Mouse (Mus musculus) liver, embryonic 11.5 days (tissue): ENCODE data around the gene Phf19. TPM values are rescaled to one million over a fixed set of nuclear protein-coding genes. Genes with fewer than 3 reads are reported as not detected.

ENCODE experiments used
- ATAC-seq: fragments of 200-750 bp; cut with Nextera tagmentation; replicated peaks from 2 replicates; pipeline ENCODE4 v1.8.0; 2017; ENCODE audit warnings: moderate number of reproducible peaks, mild to moderate bottlenecking, moderate TSS enrichment, moderate library complexity; ENCODE audit not compliant: low FRiP score
- DNase-seq: peaks from one replicate; pipeline ENCODE4 v3.0.0-alpha.2; 2017; ENCODE audit warnings: low spot score
- H3K27ac ChIP-seq: fragments of 300-500 bp; sonication (generic); 2 replicates; pipeline ENCODE4 v1.5.1; 2014; ENCODE audit warnings: mild to moderate bottlenecking, low read depth, low read length, control low read depth
- H3K27me3 ChIP-seq: fragments of 300-500 bp; sonication (generic); replicated peaks from 2 replicates; pipeline ENCODE4 v1.6.1; 2014; ENCODE audit warnings: low read length, mixed read lengths; ENCODE audit not compliant: control insufficient read depth, insufficient read depth
- H3K36me3 ChIP-seq: fragments of 300-500 bp; sonication (generic); 2 replicates; pipeline ENCODE4 v1.6.1; 2014; ENCODE audit warnings: mild to moderate bottlenecking, low read length, moderate library complexity, mixed read lengths; ENCODE audit not compliant: control insufficient read depth, insufficient read depth
- H3K4me1 ChIP-seq: fragments of 300-500 bp; sonication (generic); replicated peaks from 2 replicates; pipeline ENCODE4 v1.6.1; 2014; ENCODE audit warnings: low read length, mixed read lengths; ENCODE audit not compliant: control insufficient read depth, insufficient read depth
- H3K4me2 ChIP-seq: fragments of 300-500 bp; sonication (generic); 2 replicates; pipeline ENCODE4 v1.6.1; 2014; ENCODE audit warnings: mild to moderate bottlenecking, control low read depth, moderate library complexity
- H3K4me3 ChIP-seq: fragments of 300-500 bp; sonication (generic); 2 replicates; pipeline ENCODE4 v1.5.1; 2014; ENCODE audit warnings: low read depth, low read length, control low read depth
- H3K9ac ChIP-seq: fragments of 300-500 bp; sonication (generic); 2 replicates; pipeline ENCODE4 v1.6.1; 2014; ENCODE audit warnings: low read depth, low read length, control low read depth
- H3K9me3 ChIP-seq: fragments of 300-500 bp; sonication (generic); 2 replicates; pipeline ENCODE4 v1.6.1; 2016; ENCODE audit warnings: low read length, inconsistent platforms, mixed read lengths; ENCODE audit not compliant: control insufficient read depth
- WGBS: fragments of 180-500 bp; shearing (Covaris S2); extraction: QIAGEN DNeasy Blood & Tissue Kit; methylation state at CpG from one replicate; pipeline ENCODE4 v1.1.7; 2014; 5-methylcytosine and 5-hydroxymethylcytosine counted together
- polyA plus RNA-seq: library from polyadenylated mRNA; unstranded; fragments of >200 nt; fragmentation: Nextera tagmentation; extraction: Ambion mirVana; gene quantifications from 2 replicates; pipeline ENCODE4 v1.2.1, GENCODE M21; 2014

Gene Phf19
- polyA plus RNA-seq, 1 experiment from 2014 or later, result 4.5 TPM

DNA sequence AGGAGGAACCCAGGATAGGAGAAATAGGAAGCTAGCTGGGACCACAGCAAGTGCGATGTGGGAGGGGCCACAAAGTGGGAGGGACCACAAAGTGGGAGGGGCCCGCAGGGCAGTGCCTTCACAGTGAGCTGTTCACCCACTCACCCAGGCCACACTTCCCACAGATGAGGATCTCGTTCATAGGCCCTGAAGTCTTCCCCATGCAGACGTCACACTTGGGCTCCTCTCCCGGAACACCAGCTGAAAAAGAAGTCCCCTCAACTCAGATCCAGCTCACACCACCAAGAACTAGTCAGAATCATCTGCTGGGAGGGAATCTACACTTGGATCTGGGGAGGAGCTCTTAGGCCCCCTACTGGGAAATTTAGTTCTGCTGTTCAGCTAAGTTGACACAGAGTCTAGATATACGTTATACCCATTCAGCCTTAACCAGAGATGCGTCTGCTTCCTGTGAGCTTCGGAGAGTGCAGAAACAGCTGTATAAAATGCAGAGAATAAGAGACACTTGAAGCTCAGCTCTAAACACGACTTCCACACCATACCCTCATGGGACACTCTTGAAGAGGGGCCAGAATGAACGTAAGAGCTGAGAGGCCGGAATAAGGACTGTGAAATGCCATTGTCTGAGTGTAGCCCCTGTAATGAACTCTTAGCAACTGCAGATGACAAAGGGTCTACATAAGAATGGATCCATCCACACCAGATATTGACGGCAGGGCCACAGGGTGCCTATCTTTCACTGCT lies 6.8 kb downstream of the Phf19 start:
- DNase-seq (peak; percentile 51), ATAC-seq (no peak)
- H3K9ac ChIP-seq, result no peak overlapping the region
- H3K36me3 ChIP-seq, result no peaks in the 10 kb centered on the region
- no peak overlapping the region for H3K4me2 ChIP-seq
- 47% methylated on average over 12 of the region's 12 CpGs for WGBS
- H3K4me1 ChIP-seq, result peaks cover 24% of the 10 kb centered on the region
- no peak overlapping the region for H3K27ac ChIP-seq
- H3K27me3 ChIP-seq, result peaks cover 2% of the 10 kb centered on the region; the same call in 1 of the 2 replicates
- H3K9me3 ChIP-seq, result no peaks in the 10 kb centered on the region
- H3K4me3 ChIP-seq, result no peak overlapping the region

- DNase-seq (no peak), ATAC-seq (no peak)
- Histone ChIP-seq H3K4me1 (peaks cover 24% of the 10 kb centered on the region), H3K36me3 (no peaks in the 10 kb centered on the region), H3K9ac (no peak overlapping the region), H3K9me3 (no peaks in the 10 kb centered on the region), H3K27ac (no peak overlapping the region), H3K4me2 (no peak overlapping the region), H3K4me3 (no peak overlapping the region), H3K27me3 (no peaks in the 10 kb centered on the region)
- 70% methylated on average over 6 of the region's 6 CpGs for WGBS
Observed at GRCm38 (mm10) chr2:34906426-34906825, 7.4 kb downstream of the Phf19 start.

DNA sequence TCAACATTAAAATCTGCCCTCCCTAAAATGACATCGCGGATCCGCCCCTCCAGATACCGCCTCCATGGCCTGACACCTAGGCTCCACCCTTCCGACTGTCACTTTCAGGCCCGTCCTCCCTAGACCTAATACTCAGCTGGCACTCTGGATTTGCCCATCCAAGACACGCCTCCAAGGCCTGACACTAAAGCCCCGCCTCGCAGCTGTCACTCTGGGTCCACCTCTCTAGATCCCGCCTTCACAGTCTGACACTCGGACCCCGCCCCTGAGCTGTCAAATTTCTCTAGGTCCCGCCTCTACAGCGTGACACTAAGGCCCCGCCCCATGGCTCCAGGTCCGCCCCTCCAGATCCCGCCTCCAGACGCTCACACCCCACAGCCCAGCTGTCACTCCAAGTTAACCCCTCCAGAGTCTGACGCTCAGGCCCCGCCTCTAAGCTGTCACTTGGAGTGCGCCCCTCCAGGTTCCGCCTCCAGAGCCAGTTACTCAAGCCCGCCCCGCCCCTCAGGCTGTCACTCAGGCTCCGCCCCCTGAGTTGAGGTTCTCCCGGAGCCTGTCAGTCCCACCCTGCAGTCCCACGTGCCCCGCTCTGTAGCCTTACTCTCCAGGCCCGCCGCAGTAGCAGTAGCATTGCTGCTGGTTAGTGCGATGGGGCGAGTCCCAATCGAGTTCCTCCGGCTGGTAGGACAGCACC lies 8.8 kb downstream of the Phf19 start:
- ATAC-seq (peak; percentile 96), DNase-seq (peak; percentile 98)
- peak overlapping the region; percentile 56; the same call in 1 of the 2 replicates for H3K9ac ChIP-seq
- no peaks in the 10 kb centered on the region for H3K27me3 ChIP-seq
- H3K4me3 ChIP-seq, result peak overlapping the region; percentile 39
- under 1% methylated on average over 34 of the region's 34 CpGs for WGBS
- peaks cover 24% of the 10 kb centered on the region for H3K4me1 ChIP-seq
- H3K36me3 ChIP-seq, result no peaks in the 10 kb centered on the region
- H3K9me3 ChIP-seq, result no peaks in the 10 kb centered on the region
- H3K4me2 ChIP-seq, result peak overlapping the region; percentile 81
- H3K27ac ChIP-seq, result peak overlapping the region; percentile 38; the same call in 1 of the 2 replicates

GRCm38 (mm10) chr2:34903652-34904405 lies 10.0 kb downstream of the Phf19 start:
- H3K27me3 ChIP-seq, result no peaks in the 10 kb centered on the region
- no peaks in the 10 kb centered on the region for H3K36me3 ChIP-seq
- 69% methylated on average over 4 of the region's 4 CpGs for WGBS
- no peak for DNase-seq
- no peaks in the 10 kb centered on the region for H3K9me3 ChIP-seq
- H3K4me2 ChIP-seq, result peak overlapping the region; percentile 81
- peaks cover 24% of the 10 kb centered on the region for H3K4me1 ChIP-seq
- ATAC-seq, result no peak
- peak overlapping the region; percentile 4 for H3K27ac ChIP-seq
- peak overlapping the region; percentile 39; the same call in 1 of the 2 replicates for H3K4me3 ChIP-seq
- H3K9ac ChIP-seq, result no peak overlapping the region; the same call in 1 of the 2 replicates

GRCm38 (mm10) chr2:34903191-34903590 lies 10.6 kb downstream of the Phf19 start:
- no peaks in the 10 kb centered on the region for H3K9me3 ChIP-seq
- DNase-seq, result no peak
- no peaks in the 10 kb centered on the region for H3K36me3 ChIP-seq
- 84% methylated on average over 7 of the region's 7 CpGs for WGBS
- H3K27me3 ChIP-seq, result no peaks in the 10 kb centered on the region
- no peak overlapping the region for H3K4me3 ChIP-seq
- peaks cover 24% of the 10 kb centered on the region for H3K4me1 ChIP-seq
- no peak overlapping the region for H3K27ac ChIP-seq
- no peak overlapping the region for H3K9ac ChIP-seq
- no peak for ATAC-seq
- no peak overlapping the region for H3K4me2 ChIP-seq

DNA sequence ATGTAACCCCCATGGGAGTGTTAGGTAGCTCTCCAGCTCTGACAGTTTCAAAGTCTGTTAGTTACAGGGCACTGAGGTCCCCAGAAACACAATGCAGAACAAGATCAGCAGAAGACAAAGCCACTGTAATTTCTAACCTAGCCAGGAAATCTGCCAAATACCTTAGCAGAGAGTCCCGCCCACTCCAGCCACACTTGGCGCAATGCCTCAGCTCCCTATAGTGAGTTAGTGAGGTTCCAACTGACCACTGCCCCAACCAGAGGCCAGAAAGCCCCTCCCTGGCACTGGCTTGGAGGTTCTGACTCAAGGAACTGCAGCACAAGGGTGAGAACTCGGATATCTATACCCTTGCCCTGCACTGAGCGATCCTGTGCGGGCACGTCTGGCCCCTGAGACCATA lies 11.1 kb downstream of the Phf19 start:
- Histone ChIP-seq H3K27ac (no peak overlapping the region), H3K4me1 (peaks cover 24% of the 10 kb centered on the region), H3K4me3 (no peak overlapping the region), H3K4me2 (no peak overlapping the region), H3K36me3 (no peaks in the 10 kb centered on the region), H3K27me3 (no peaks in the 10 kb centered on the region), H3K9me3 (no peaks in the 10 kb centered on the region), H3K9ac (no peak overlapping the region)
- ATAC-seq (no peak), DNase-seq (no peak)
- 87% methylated on average over 6 of the region's 6 CpGs for WGBS

DNA sequence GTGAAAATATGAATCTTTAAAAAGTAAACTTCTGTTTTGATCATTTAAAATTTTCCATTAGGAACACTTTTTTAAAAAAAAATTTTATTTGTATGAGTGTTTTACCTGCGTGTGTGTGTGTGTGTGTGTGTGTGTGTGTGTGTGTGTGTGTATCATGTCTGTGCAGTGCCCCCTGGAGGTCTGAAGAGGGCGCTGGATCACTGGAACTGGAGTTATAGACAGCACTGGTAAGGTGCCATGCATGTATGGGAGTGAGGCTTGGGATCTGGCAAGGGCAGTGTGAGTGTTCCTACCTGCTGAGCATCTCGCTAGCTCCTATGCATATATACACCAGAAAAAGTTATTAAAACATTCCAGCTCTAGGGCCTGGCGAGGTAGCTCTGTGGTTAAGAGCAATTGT lies 12.1 kb downstream of the Phf19 start:
- peaks cover 21% of the 10 kb centered on the region for H3K4me1 ChIP-seq
- no peak overlapping the region for H3K27ac ChIP-seq
- no peak overlapping the region for H3K4me3 ChIP-seq
- no peak overlapping the region for H3K4me2 ChIP-seq
- H3K9me3 ChIP-seq, result no peaks in the 10 kb centered on the region
- H3K36me3 ChIP-seq, result no peaks in the 10 kb centered on the region
- DNase-seq, result no peak
- no peak overlapping the region for H3K9ac ChIP-seq
- ATAC-seq, result no peak
- 79% methylated on average over 4 of the region's 4 CpGs for WGBS
- no peaks in the 10 kb centered on the region for H3K27me3 ChIP-seq

DNA sequence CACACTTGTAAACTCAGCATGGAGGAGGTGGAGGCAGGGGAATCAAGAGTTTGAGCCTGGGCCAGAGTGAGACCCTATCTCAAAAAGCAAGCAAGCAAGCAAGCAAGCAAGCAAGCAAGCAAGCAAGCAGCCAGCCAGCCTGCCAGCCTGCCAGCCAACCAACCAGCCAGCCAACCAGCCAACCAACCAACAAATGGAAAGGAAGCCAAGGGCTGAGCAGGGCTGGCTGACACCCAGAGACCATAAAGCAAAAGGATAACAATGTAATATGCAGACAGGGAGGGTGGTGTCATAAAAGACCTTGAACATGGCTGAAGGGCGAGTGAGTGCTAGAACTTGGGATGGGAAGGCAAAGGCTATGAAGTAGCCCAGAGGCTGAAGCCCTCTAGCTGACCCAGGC lies 13.4 kb downstream of the Phf19 start:
- no peaks in the 10 kb centered on the region for H3K9me3 ChIP-seq
- no peak overlapping the region for H3K27ac ChIP-seq
- H3K36me3 ChIP-seq, result no peaks in the 10 kb centered on the region
- ATAC-seq (no peak), DNase-seq (no peak)
- H3K4me3 ChIP-seq, result no peak overlapping the region
- 77% methylated on average over 1 of the region's 1 CpGs for WGBS
- no peaks in the 10 kb centered on the region for H3K27me3 ChIP-seq
- H3K4me1 ChIP-seq, result peaks cover 12% of the 10 kb centered on the region
- no peak overlapping the region for H3K9ac ChIP-seq
- no peak overlapping the region for H3K4me2 ChIP-seq
